Mouse (Mus musculus) intestine, postnatal 0 days (tissue): ENCODE results near the gene Tmem145. TPM values are rescaled to one million over a fixed set of nuclear protein-coding genes. Genes with fewer than 3 reads are reported as not detected.
A peak's percentile ranks its signal among the peaks of the same experiment; 100 is the strongest.

Experiments
- ATAC-seq: fragments of 200-750 bp; cut with Nextera tagmentation; 2 replicates; pipeline ENCODE4 v1.8.0; 2017; ENCODE audit warnings: mild to moderate bottlenecking, moderate TSS enrichment, moderate library complexity
- H3K27ac ChIP-seq: fragments of 300-500 bp; sonication (generic); 2 replicates; pipeline ENCODE4 v1.5.1; 2014; ENCODE audit warnings: mild to moderate bottlenecking, low read depth, low read length, moderate library complexity
- H3K27me3 ChIP-seq: fragments of 300-500 bp; sonication (generic); replicated peaks from 2 replicates; pipeline ENCODE4 v1.6.1; 2014; ENCODE audit warnings: low read length, mixed read lengths; ENCODE audit not compliant: control insufficient read depth, insufficient read depth
- H3K36me3 ChIP-seq: fragments of 300-500 bp; sonication (generic); 2 replicates; pipeline ENCODE4 v1.6.1; 2014; ENCODE audit warnings: mild to moderate bottlenecking, moderate library complexity; ENCODE audit not compliant: control insufficient read depth, insufficient read depth
- H3K4me1 ChIP-seq: fragments of 300-500 bp; sonication (generic); replicated peaks from 2 replicates; pipeline ENCODE4 v1.6.1; 2014; ENCODE audit warnings: antibody characterized with exemption, low read length, mixed read lengths; ENCODE audit not compliant: control insufficient read depth, insufficient read depth
- H3K4me2 ChIP-seq: fragments of 300-500 bp; sonication (generic); replicated peaks from 2 replicates; pipeline ENCODE4 v1.6.1; 2014; ENCODE audit warnings: low read depth, mild to moderate bottlenecking, moderate library complexity
- H3K4me3 ChIP-seq: fragments of 300-500 bp; sonication (generic); 2 replicates; pipeline ENCODE4 v1.5.1; 2014; ENCODE audit warnings: low read depth, low read length
- H3K9ac ChIP-seq: fragments of 300-500 bp; sonication (generic); 2 replicates; pipeline ENCODE4 v1.6.1; 2014; ENCODE audit warnings: mild to moderate bottlenecking, low read depth, low read length
- H3K9me3 ChIP-seq: fragments of 300-500 bp; sonication (generic); 2 replicates; pipeline ENCODE4 v1.6.1; 2016; ENCODE audit warnings: mixed run types; ENCODE audit not compliant: control insufficient read depth
- CTCF ChIP-seq: sonication (generic); IDR thresholded peaks from 2 replicates; pipeline ENCODE4 v1.5.1; 2016; ENCODE audit warnings: low read depth, mild to moderate bottlenecking, control low read depth, antibody characterized with exemption, moderate library complexity
- WGBS: fragments of 180-500 bp; shearing (Covaris S2); extraction: QIAGEN DNeasy Blood & Tissue Kit; methylation state at CpG from one replicate; pipeline ENCODE4 v1.1.7; 2014; 5-methylcytosine and 5-hydroxymethylcytosine counted together
- polyA plus RNA-seq: library from polyadenylated mRNA; unstranded; fragments of >200 nt; fragmentation: Nextera tagmentation; extraction: Ambion mirVana; gene quantifications from 2 replicates; pipeline ENCODE4 v1.2.1, GENCODE M21; 2015

The Tmem145 gene
- polyA plus RNA-seq, 1 experiment from 2014 or later: 0.69 TPM

DNA sequence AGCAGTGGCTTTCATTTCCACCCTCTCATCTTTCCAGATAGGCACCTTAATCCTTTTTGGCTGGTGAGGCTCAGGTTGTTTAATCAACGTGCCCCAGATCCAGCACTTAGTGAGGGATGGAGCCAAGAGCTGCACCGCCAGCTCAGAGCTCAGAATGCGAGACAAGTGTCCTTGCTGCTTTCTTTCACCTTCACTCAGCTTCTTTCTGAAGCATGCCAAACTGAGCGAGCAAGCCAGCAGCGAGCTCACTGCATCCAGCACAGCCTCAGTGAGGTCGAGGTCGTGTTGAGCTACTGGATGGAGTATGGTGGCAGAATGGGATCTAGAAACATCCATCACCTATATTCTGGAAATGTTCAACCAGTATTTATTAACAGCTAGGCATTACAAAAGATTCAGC is 7.4 kb downstream of the Tmem145 start:
- H3K36me3 ChIP-seq: no peaks in the 10 kb centered on the region
- no peak overlapping the region for H3K4me3 ChIP-seq
- TF ChIP-seq CTCF: no peak
- 0 out of 2 replicates have a peak, but pooled peaks cover 4% of the 10 kb centered on the region for H3K4me1 ChIP-seq
- no peaks in the 10 kb centered on the region for H3K9me3 ChIP-seq
- no peak overlapping the region for H3K27ac ChIP-seq
- H3K27me3 ChIP-seq: peaks cover 48% of the 10 kb centered on the region
- H3K4me2 ChIP-seq: no peak overlapping the region
- H3K9ac ChIP-seq: no peak overlapping the region
- no peak for ATAC-seq
- WGBS: 43% methylated on average over 7 of the region's 7 CpGs

GRCm38 (mm10) chr7:25314606-25315305 is 8.8 kb downstream of the Tmem145 start:
- H3K4me1 ChIP-seq: 0 out of 2 replicates have a peak, but pooled peaks cover 4% of the 10 kb centered on the region
- peak overlapping the region; percentile 70 for H3K4me3 ChIP-seq
- no peak for TF ChIP-seq CTCF
- no peaks in the 10 kb centered on the region for H3K9me3 ChIP-seq
- no peak overlapping the region for H3K9ac ChIP-seq
- H3K36me3 ChIP-seq: no peaks in the 10 kb centered on the region
- 3% methylated on average over 45 of the region's 51 CpGs for WGBS
- peak overlapping the region; percentile 89 for H3K4me2 ChIP-seq
- no peak for ATAC-seq
- no peak overlapping the region for H3K27ac ChIP-seq
- H3K27me3 ChIP-seq: peaks cover 48% of the 10 kb centered on the region

DNA sequence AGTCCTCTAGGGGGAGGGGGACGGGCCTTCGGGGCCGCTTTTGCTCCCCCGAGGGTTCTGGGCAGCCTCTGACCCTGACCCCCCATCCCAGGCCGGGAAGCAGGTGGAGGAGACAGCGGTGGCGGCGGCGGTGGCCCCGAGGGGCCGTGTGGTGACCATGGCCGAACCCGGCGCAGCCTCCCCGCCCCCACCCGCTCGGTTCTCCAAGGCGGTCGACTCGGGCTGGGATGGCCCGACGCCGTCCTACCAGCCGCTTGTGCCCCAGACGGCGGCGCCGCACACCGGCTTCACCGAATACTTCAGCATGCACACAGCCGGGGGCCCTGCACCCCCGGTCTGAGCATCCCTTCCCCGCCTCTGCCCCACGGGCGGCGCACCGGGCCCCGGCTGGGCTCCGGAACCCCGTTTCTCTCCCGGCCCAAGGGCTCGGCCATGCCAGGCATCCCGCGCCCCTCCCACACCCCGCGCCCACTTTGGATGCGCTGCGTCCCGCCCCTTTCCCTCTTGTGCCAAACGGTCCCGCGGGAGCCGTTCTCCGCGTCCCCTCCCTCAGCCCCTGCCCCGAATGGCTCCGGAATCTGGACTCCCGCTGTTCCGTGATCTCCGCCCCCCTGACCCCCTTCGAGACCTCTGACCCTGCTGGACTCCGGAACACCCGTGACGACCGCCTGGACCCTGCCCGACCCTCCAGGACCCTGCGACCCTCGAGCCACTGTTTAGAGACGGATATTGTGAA is 9.6 kb downstream of the Tmem145 start:
- no peaks in the 10 kb centered on the region for H3K9me3 ChIP-seq
- no peak overlapping the region for H3K9ac ChIP-seq
- ATAC-seq: no peak
- H3K4me1 ChIP-seq: 0 out of 2 replicates have a peak, but pooled peaks cover 4% of the 10 kb centered on the region
- H3K27ac ChIP-seq: no peak overlapping the region
- TF ChIP-seq CTCF: no peak
- H3K4me2 ChIP-seq: peak overlapping the region; percentile 89
- H3K36me3 ChIP-seq: no peaks in the 10 kb centered on the region
- 1% methylated on average over 67 of the region's 69 CpGs for WGBS
- H3K4me3 ChIP-seq: peak overlapping the region; percentile 70
- H3K27me3 ChIP-seq: peaks cover 48% of the 10 kb centered on the region

DNA sequence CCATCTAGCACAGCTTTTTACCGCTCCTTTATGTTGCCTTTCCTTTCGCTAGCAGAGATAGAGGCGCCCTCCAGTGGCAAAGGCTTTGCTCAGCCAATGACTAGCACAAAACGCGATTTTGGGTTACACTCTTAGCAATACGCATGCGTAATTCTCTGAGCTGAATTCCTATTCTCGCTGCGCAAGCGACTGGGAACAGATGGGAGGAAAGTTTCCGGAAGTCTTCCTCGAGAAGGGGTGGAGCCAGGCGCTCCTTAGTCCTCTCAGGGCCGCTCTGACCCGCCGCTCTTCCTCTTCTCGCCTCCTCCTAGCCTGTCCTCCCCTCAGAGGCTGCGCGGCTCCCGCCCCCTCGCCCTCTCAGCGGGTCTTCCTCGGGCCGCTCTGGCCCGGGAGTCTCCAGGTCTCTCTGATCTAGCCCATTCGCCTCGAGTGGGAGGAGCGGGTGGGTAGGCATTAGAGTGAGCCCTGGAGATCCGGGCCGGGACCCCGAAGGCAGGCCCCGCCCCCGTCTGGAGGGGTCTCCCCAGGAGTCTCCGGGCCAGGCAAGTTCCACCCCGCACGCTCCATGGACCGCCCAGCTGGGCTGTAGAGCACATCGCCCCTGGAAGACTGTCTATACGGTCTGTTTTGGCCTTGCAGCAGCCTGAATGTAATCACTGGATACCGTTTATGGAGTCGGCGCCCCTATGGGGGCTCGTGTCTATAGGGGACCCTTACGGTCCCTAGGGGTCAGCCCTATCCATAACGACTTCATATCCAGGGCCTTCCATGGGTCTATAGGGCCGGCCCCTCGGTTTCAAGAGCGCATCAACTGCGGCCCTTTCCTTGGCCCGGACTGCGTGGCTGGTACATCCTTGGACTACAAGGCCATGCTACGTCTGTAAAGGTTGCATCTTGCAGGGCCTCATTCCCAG is 10.9 kb downstream of the Tmem145 start, which contains the start of gene Megf8:
Gene Megf8 (plus strand): TSS at position 633 of the 914 bp plus-strand sequence.
- Histone ChIP-seq H3K9ac (peak within 1 kb of the TSS; percentile 70), H3K27me3 (peaks cover 38% of the 10 kb centered on the region), H3K36me3 (no peaks in the 10 kb centered on the region), H3K27ac (peak within 1 kb of the TSS; percentile 30), H3K4me3 (peak within 1 kb of the TSS; percentile 70), H3K4me2 (peak within 1 kb of the TSS; percentile 89), H3K4me1 (0 out of 2 replicates have a peak, but pooled peaks cover 4% of the 10 kb centered on the region), H3K9me3 (no peaks in the 10 kb centered on the region)
- 1% methylated on average over 52 of the region's 52 CpGs for WGBS
- ATAC-seq: peak; percentile 95
- TF ChIP-seq CTCF: peak; percentile 95

DNA sequence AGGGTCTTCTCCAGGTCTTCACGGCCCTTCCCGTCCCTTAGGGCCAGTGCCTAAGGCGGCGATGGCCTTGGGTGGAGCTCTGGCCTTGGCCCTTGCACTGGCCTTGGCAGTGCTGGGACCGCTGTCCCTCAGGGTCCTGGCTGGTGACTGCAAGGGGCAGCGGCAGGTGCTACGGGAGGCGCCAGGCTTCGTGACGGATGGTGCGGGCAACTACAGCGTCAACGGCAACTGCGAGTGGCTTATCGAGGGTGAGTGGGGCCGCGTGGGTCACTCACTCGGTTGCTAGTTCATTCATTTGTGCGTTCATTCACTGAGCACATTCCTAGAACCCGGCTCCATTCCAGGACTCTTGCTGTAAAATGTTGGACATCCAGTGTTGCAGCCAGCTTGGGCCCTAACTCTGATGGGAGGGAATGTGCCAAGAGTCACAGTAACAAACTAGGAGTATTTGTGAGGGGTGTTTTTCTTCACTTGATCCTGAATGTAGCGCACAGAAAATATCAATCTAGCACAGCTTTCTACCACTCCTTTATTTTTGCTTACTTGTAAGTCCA is 11.6 kb downstream of the Tmem145 start:
- H3K4me2 ChIP-seq: peak overlapping the region; percentile 89
- H3K27ac ChIP-seq: peak overlapping the region; percentile 30; the same call in 1 of the 2 replicates
- 0 out of 2 replicates have a peak, but pooled peaks cover 4% of the 10 kb centered on the region for H3K4me1 ChIP-seq
- peak overlapping the region; percentile 70 for H3K4me3 ChIP-seq
- no peak for TF ChIP-seq CTCF
- H3K36me3 ChIP-seq: no peaks in the 10 kb centered on the region
- no peak for ATAC-seq
- 12% methylated on average over 21 of the region's 21 CpGs for WGBS
- peak overlapping the region; percentile 70 for H3K9ac ChIP-seq
- H3K27me3 ChIP-seq: peaks cover 34% of the 10 kb centered on the region
- no peaks in the 10 kb centered on the region for H3K9me3 ChIP-seq
